Mouse (Mus musculus) limb, embryonic 11.5 days (tissue): Measurements from ENCODE around the gene Fibp. TPM values are rescaled to one million over a fixed set of nuclear protein-coding genes. Genes with fewer than 3 reads are reported as not detected.

Experiments used
- ATAC-seq: fragments of 200-750 bp; cut with Nextera tagmentation; 2 replicates; pipeline ENCODE4 v1.8.0; 2017; ENCODE audit warnings: low read depth; ENCODE audit not compliant: insufficient number of reproducible peaks, low FRiP score, low TSS enrichment
- DNase-seq: peaks from one replicate; pipeline ENCODE4 v3.0.0-alpha.2; 2015; ENCODE audit warnings: low spot score
- H3K27ac ChIP-seq: fragments of 300-500 bp; sonication (generic); replicated peaks from 2 replicates; pipeline ENCODE4 v1.5.1; 2014; ENCODE audit warnings: low read depth, mild to moderate bottlenecking, low read length
- H3K27me3 ChIP-seq: fragments of 300-500 bp; sonication (generic); 2 replicates; pipeline ENCODE4 v1.6.1; 2014; ENCODE audit warnings: mild to moderate bottlenecking, low read length, mixed read lengths; ENCODE audit not compliant: control insufficient read depth, insufficient read depth
- H3K36me3 ChIP-seq: fragments of 300-500 bp; sonication (generic); 2 replicates; pipeline ENCODE4 v1.6.1; 2014; ENCODE audit warnings: mild to moderate bottlenecking, low read length, moderate library complexity, mixed read lengths; ENCODE audit not compliant: control insufficient read depth, insufficient read depth
- H3K4me1 ChIP-seq: fragments of 300-500 bp; sonication (generic); 2 replicates; pipeline ENCODE4 v1.6.1; 2014; ENCODE audit warnings: low read length, mixed read lengths; ENCODE audit not compliant: control insufficient read depth, insufficient read depth
- H3K4me2 ChIP-seq: fragments of 300-500 bp; sonication (generic); 2 replicates; pipeline ENCODE4 v1.6.1; 2014; ENCODE audit warnings: low read depth, mild to moderate bottlenecking, moderate library complexity; ENCODE audit not compliant: severe bottlenecking
- H3K4me3 ChIP-seq: fragments of 300-500 bp; sonication (generic); 2 replicates; pipeline ENCODE4 v1.5.1; 2014; ENCODE audit warnings: low read depth, low read length
- H3K9ac ChIP-seq: fragments of 300-500 bp; sonication (generic); 2 replicates; pipeline ENCODE4 v1.6.1; 2014; ENCODE audit warnings: mild to moderate bottlenecking, low read length
- H3K9me3 ChIP-seq: fragments of 300-500 bp; sonication (generic); 2 replicates; pipeline ENCODE4 v1.6.1; 2016; ENCODE audit warnings: low read length; ENCODE audit not compliant: control insufficient read depth
- WGBS: fragments of 180-500 bp; shearing (Covaris S2); extraction: QIAGEN DNeasy Blood & Tissue Kit; methylation state at CpG from one replicate; pipeline ENCODE4 v1.1.7; 2014; 5-methylcytosine and 5-hydroxymethylcytosine counted together
- polyA plus RNA-seq: library from polyadenylated mRNA; unstranded; fragments of >200 nt; fragmentation: Nextera tagmentation; extraction: Ambion mirVana; gene quantifications from 2 replicates; pipeline ENCODE4 v1.2.1, GENCODE M21; 2014

The Fibp gene
- polyA plus RNA-seq, 1 experiment from 2014 or later = 116 TPM

- peak overlapping the region; percentile 87 for H3K9ac ChIP-seq
- peak overlapping the region; percentile 88 for H3K4me2 ChIP-seq
- 0 out of 2 replicates have a peak, but pooled peaks have one; percentile 13 for ATAC-seq
- DNase-seq = no peak
- H3K4me3 ChIP-seq = peak overlapping the region; percentile 60
- H3K27ac ChIP-seq = peak overlapping the region; percentile 87
- no peaks in the 10 kb centered on the region for H3K27me3 ChIP-seq
- no peaks in the 10 kb centered on the region for H3K9me3 ChIP-seq
- 19% methylated on average over 13 of the region's 13 CpGs for WGBS
- 0 out of 2 replicates have a peak, but pooled peaks cover 2% of the 10 kb centered on the region for H3K36me3 ChIP-seq
- peaks cover 10% of the 10 kb centered on the region for H3K4me1 ChIP-seq
Observed at GRCm38 (mm10) chr19:5475069-5475714, 14.8 kb downstream of the Fibp start.

GRCm38 (mm10) chr19:5477004-5477667, 16.7 kb downstream of the Fibp start:
- Histone ChIP-seq H3K4me1 (peaks cover 10% of the 10 kb centered on the region), H3K27ac (no peak overlapping the region), H3K27me3 (no peaks in the 10 kb centered on the region), H3K4me3 (no peak overlapping the region), H3K9me3 (no peaks in the 10 kb centered on the region), H3K4me2 (no peak overlapping the region), H3K36me3 (peaks cover 4% of the 10 kb centered on the region; the same call in 1 of the 2 replicates), H3K9ac (no peak overlapping the region)
- ATAC-seq = no peak
- 83% methylated on average over 10 of the region's 10 CpGs for WGBS
- no peak for DNase-seq

- H3K9me3 ChIP-seq = no peaks in the 10 kb centered on the region
- no peak overlapping the region for H3K27ac ChIP-seq
- H3K9ac ChIP-seq = no peak overlapping the region
- no peak overlapping the region for H3K4me3 ChIP-seq
- WGBS = 92% methylated on average over 18 of the region's 18 CpGs
- DNase-seq (no peak), ATAC-seq (no peak)
- peaks cover 4% of the 10 kb centered on the region; the same call in 1 of the 2 replicates for H3K36me3 ChIP-seq
- H3K4me2 ChIP-seq = no peak overlapping the region
- no peaks in the 10 kb centered on the region for H3K27me3 ChIP-seq
- peaks cover 10% of the 10 kb centered on the region for H3K4me1 ChIP-seq
Observed at GRCm38 (mm10) chr19:5477668-5478300, 17.4 kb downstream of the Fibp start.

GRCm38 (mm10) chr19:5480016-5480415, 19.6 kb downstream of the Fibp start:
- no peak overlapping the region for H3K9ac ChIP-seq

GRCm38 (mm10) chr19:5481398-5481797, 21.0 kb downstream of the Fibp start:
- H3K4me3 ChIP-seq = no peak overlapping the region
- peaks cover 13% of the 10 kb centered on the region for H3K36me3 ChIP-seq
- ATAC-seq (no peak), DNase-seq (no peak)
- no peaks in the 10 kb centered on the region for H3K9me3 ChIP-seq
- H3K27ac ChIP-seq = no peak overlapping the region
- H3K27me3 ChIP-seq = no peaks in the 10 kb centered on the region
- no peak overlapping the region for H3K4me2 ChIP-seq
- H3K9ac ChIP-seq = no peak overlapping the region
- H3K4me1 ChIP-seq = no peaks in the 10 kb centered on the region
- WGBS = 91% methylated on average over 10 of the region's 10 CpGs

More at GRCm38 (mm10) chr19:5480016-5480415, 19.6 kb downstream of the Fibp start:
- DNase-seq (no peak), ATAC-seq (no peak)
- no peaks in the 10 kb centered on the region for H3K27me3 ChIP-seq
- H3K27ac ChIP-seq = no peak overlapping the region
- H3K4me1 ChIP-seq = peaks cover 10% of the 10 kb centered on the region
- no peak overlapping the region for H3K4me2 ChIP-seq
- 92% methylated on average over 10 of the region's 10 CpGs for WGBS
- peaks cover 12% of the 10 kb centered on the region for H3K36me3 ChIP-seq
- no peaks in the 10 kb centered on the region for H3K9me3 ChIP-seq
- H3K4me3 ChIP-seq = no peak overlapping the region

GRCm38 (mm10) chr19:5483386-5484359, 23.3 kb downstream of the Fibp start:
- Histone ChIP-seq H3K9me3 (no peaks in the 10 kb centered on the region), H3K27me3 (no peaks in the 10 kb centered on the region), H3K4me3 (no peak overlapping the region), H3K9ac (no peak overlapping the region), H3K4me2 (no peak overlapping the region), H3K27ac (no peak overlapping the region), H3K36me3 (peaks cover 13% of the 10 kb centered on the region), H3K4me1 (peaks cover 4% of the 10 kb centered on the region; the same call in 1 of the 2 replicates)
- 93% methylated on average over 19 of the region's 19 CpGs for WGBS
- ATAC-seq (no peak), DNase-seq (no peak)

GRCm38 (mm10) chr19:5484496-5484895, 24.1 kb downstream of the Fibp start:
- Histone ChIP-seq H3K27me3 (no peaks in the 10 kb centered on the region), H3K9ac (no peak overlapping the region), H3K36me3 (peaks cover 13% of the 10 kb centered on the region), H3K4me3 (no peak overlapping the region), H3K4me2 (no peak overlapping the region), H3K9me3 (no peaks in the 10 kb centered on the region), H3K27ac (no peak overlapping the region), H3K4me1 (peaks cover 4% of the 10 kb centered on the region; the same call in 1 of the 2 replicates)
- DNase-seq (no peak), ATAC-seq (no peak)
- WGBS = 89% methylated on average over 5 of the region's 5 CpGs

- no peak overlapping the region for H3K9ac ChIP-seq
- 92% methylated on average over 8 of the region's 8 CpGs for WGBS
- H3K27ac ChIP-seq = no peak overlapping the region
- no peaks in the 10 kb centered on the region for H3K9me3 ChIP-seq
- H3K27me3 ChIP-seq = no peaks in the 10 kb centered on the region
- DNase-seq = no peak
- no peak overlapping the region for H3K4me2 ChIP-seq
- peaks cover 12% of the 10 kb centered on the region for H3K36me3 ChIP-seq
- no peak overlapping the region for H3K4me3 ChIP-seq
- ATAC-seq = no peak
- H3K4me1 ChIP-seq = peaks cover 4% of the 10 kb centered on the region; the same call in 1 of the 2 replicates
Observed at GRCm38 (mm10) chr19:5485371-5485770, 25.0 kb downstream of the Fibp start.
